Mouse (Mus musculus): ENCODE data around the gene Gstm6. TPM values are rescaled to one million over a fixed set of nuclear protein-coding genes. Genes with fewer than 3 reads are reported as not detected.
"Not testable (repeated sequence)": the region's sequence is repeated elsewhere in the genome, so short reads cannot be mapped to it uniquely, and the experiment has no call there.

The Gstm6 gene
- polyA plus RNA-seq, 1 experiment from 2014 or later, result 21.2 TPM

DNA sequence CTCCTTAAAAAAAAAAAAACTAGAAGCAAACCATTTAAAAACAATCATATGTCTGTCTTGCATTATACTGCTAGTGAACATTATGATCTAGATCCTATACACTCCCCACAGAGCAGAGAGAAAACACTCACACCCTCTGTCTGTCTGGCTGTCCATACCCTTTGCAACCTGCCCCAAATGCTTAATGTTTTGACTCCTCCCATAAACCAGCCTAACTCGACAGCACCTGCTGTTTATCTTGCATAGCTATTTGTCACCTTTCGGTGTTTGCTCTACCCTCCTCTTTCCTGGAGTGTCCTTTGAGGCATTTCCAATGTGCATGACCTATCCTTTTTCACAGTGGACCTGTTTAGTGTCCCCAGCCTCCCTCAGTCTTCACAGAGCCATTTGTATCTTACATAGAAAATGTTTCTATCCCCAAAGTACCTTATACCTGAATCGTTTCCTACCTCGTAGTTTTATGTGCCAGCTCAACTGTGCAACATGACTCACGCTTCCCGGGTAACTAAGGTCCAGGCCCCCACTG, 48.3 kb downstream of the Gstm6 start:
- Histone ChIP-seq H3K9ac (ENCODE audit: low read depth, low read length) (peak overlapping the region; percentile 91), H3K27ac (ENCODE audit: low read length) (no peak overlapping the region), H3K36me3 (ENCODE audit: control insufficient read depth, insufficient read depth, low read length) (peaks cover 16% of the 10 kb centered on the region), H3K9me3 (replicated peaks; ENCODE audit: control insufficient read depth, low read length, poor library complexity, severe bottlenecking) (no peaks in the 10 kb centered on the region), H3K4me3 (ENCODE audit: low read depth, low read length) (peak overlapping the region; percentile 87), H3K27me3 (ENCODE audit: control insufficient read depth, insufficient read depth, low read depth, low read length) (no peaks in the 10 kb centered on the region), H3K4me1 (ENCODE audit: control insufficient read depth, insufficient read depth, low read length) (peaks cover 7% of the 10 kb centered on the region), H3K4me2 (ENCODE audit: low read length) (peak overlapping the region; percentile 81)
- 11% methylated on average over 6 of the region's 6 CpGs for WGBS
- ATAC-seq, result peak; percentile 21

DNA sequence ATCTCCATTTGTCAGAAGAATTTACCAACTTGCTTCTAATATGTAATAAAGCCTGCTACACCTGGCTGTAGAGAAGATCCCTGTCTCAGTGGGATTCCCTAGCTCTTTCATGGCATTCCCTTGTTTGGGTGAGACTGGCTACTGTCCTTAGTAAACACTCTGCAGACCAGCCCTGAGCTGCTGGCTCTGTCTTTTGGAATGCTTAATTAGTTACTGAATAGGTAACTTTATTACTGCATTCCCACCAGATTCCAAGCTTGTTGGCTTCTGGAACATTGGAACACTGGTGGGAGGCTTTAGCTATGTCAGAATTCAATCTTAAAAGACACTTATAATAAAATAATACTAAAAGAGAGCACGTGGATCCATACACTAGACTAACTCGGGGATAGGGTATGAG, 54.3 kb downstream of the Gstm6 start:
- not testable (repeated sequence) for H3K27ac ChIP-seq (ENCODE audit: low read length); H3K36me3 ChIP-seq (ENCODE audit: control insufficient read depth, insufficient read depth, low read length); H3K9ac ChIP-seq (ENCODE audit: low read depth, low read length); H3K4me2 ChIP-seq (ENCODE audit: low read length); H3K9me3 ChIP-seq (replicated peaks; ENCODE audit: control insufficient read depth, low read length, poor library complexity, severe bottlenecking); ATAC-seq; H3K4me3 ChIP-seq (ENCODE audit: low read depth, low read length); H3K27me3 ChIP-seq (ENCODE audit: control insufficient read depth, insufficient read depth, low read depth, low read length); H3K4me1 ChIP-seq (ENCODE audit: control insufficient read depth, insufficient read depth, low read length)
- 81% methylated on average over 2 of the region's 2 CpGs for WGBS

Other genes with a start within 250 kb of the Gstm6 start
- gene Ahcyl1, start 247.2 kb downstream of the Gstm6 start, polyA plus RNA-seq (2015; fragmentation: Nextera tagmentation; extraction: Ambion mirVana), result 112 and 114 TPM in 2 replicates
- 6.0 and 6.3 TPM in 2 replicates for gene Csf1, start 183.3 kb downstream of the Gstm6 start, polyA plus RNA-seq (2015; fragmentation: Nextera tagmentation; extraction: Ambion mirVana)
- not detected in 2 replicates for gene Eps8l3, start 66.5 kb downstream of the Gstm6 start, polyA plus RNA-seq (2015; fragmentation: Nextera tagmentation; extraction: Ambion mirVana)
- gene Gstm5, start 47.9 kb downstream of the Gstm6 start, polyA plus RNA-seq (2015; fragmentation: Nextera tagmentation; extraction: Ambion mirVana), result 225 and 239 TPM in 2 replicates
- 44.7 and 62.2 TPM in 2 replicates for gene Gstm7, start 11.9 kb downstream of the Gstm6 start, polyA plus RNA-seq (2015; fragmentation: Nextera tagmentation; extraction: Ambion mirVana)
- not detected in 2 replicates for gene Gstm3, start 25.5 kb upstream of the Gstm6 start, polyA plus RNA-seq (2015; fragmentation: Nextera tagmentation; extraction: Ambion mirVana)
- gene Gstm2, start 42.7 kb upstream of the Gstm6 start, polyA plus RNA-seq (2015; fragmentation: Nextera tagmentation; extraction: Ambion mirVana), result 6.5 and 7.7 TPM in 2 replicates
- 86.7 and 139 TPM in 2 replicates for gene Gstm1, start 74.2 kb upstream of the Gstm6 start, polyA plus RNA-seq (2015; fragmentation: Nextera tagmentation; extraction: Ambion mirVana)
- gene Gstm4, start 101.1 kb upstream of the Gstm6 start, polyA plus RNA-seq (2015; fragmentation: Nextera tagmentation; extraction: Ambion mirVana), result 22.2 and 23.1 TPM in 2 replicates
- gene Ampd2, start 142.9 kb upstream of the Gstm6 start, polyA plus RNA-seq (2015; fragmentation: Nextera tagmentation; extraction: Ambion mirVana), result 71.2 and 72.4 TPM in 2 replicates
- gene Gnat2, start 149.0 kb upstream of the Gstm6 start, polyA plus RNA-seq (2015; fragmentation: Nextera tagmentation; extraction: Ambion mirVana), result 0.15 and 0.19 TPM in 2 replicates
- gene Gnai3, start 202.4 kb upstream of the Gstm6 start, polyA plus RNA-seq (2015; fragmentation: Nextera tagmentation; extraction: Ambion mirVana), result 115 and 125 TPM in 2 replicates
- gene Gpr61, start 211.1 kb upstream of the Gstm6 start, polyA plus RNA-seq (2015; fragmentation: Nextera tagmentation; extraction: Ambion mirVana), result 6.1 and 8.3 TPM in 2 replicates
- gene Amigo1, start 242.6 kb upstream of the Gstm6 start, polyA plus RNA-seq (2015; fragmentation: Nextera tagmentation; extraction: Ambion mirVana), result 11.8 and 12.6 TPM in 2 replicates